Mouse (Mus musculus) erythroblast, embryonic 14.5 days (primary cell): ENCODE measurements around the gene Psmb8.

Experiments
- GATA1 ChIP-seq: IDR thresholded peaks from 2 replicates; pipeline ENCODE4 v1.6.1; 2012; ENCODE audit warnings: low read length, inconsistent platforms, mixed read lengths
- TAL1 ChIP-seq: IDR thresholded peaks from 3 replicates; pipeline ENCODE4 v1.6.1; 2012; ENCODE audit warnings: low read length, inconsistent platforms, mixed read lengths

DNA sequence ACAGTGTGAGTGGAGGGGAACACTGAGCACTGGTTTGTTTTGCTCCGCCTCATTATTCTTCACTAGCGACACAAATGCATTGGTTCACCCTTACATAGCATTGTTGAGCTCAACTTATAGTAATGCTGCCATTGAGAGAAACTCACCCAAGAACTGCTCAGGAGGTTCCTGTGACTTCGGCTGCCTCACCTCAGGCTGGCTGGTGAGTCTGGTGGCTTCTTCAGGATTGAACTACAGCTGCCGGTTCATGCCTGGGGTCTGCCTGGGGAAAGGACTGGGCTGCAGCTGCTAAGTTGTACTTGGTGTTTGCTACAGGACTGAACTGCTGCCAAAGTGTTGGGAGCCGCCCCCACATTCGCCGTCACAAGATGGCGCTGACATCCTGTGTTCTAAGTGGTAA is 27.9 kb downstream of the Psmb8 start:
- no peak for TF ChIP-seq GATA1
- no peak for TF ChIP-seq TAL1
